Mouse (Mus musculus) hindbrain, embryonic 12.5 days (tissue): ENCODE data around the gene Nipsnap3b. TPM values are rescaled to one million over a fixed set of nuclear protein-coding genes. Genes with fewer than 3 reads are reported as not detected.

Experiments
- ATAC-seq: fragments of 200-750 bp; cut with Nextera tagmentation; 2 replicates; pipeline ENCODE4 v1.8.0; 2017; ENCODE audit warnings: moderate TSS enrichment; ENCODE audit not compliant: low FRiP score
- H3K27ac ChIP-seq: fragments of 300-500 bp; sonication (generic); 2 replicates; pipeline ENCODE4 v1.5.1; 2016; ENCODE audit warnings: mild to moderate bottlenecking
- H3K27me3 ChIP-seq: fragments of 300-500 bp; sonication (generic); 2 replicates; pipeline ENCODE4 v1.6.1; 2016; ENCODE audit warnings: mild to moderate bottlenecking
- H3K36me3 ChIP-seq: fragments of 300-500 bp; sonication (generic); 2 replicates; pipeline ENCODE4 v1.6.1; 2016; ENCODE audit warnings: mild to moderate bottlenecking
- H3K4me1 ChIP-seq: fragments of 300-500 bp; sonication (generic); 2 replicates; pipeline ENCODE4 v1.6.1; 2016
- H3K4me2 ChIP-seq: fragments of 300-500 bp; sonication (generic); replicated peaks from 2 replicates; pipeline ENCODE4 v1.6.1; 2016; ENCODE audit warnings: mild to moderate bottlenecking
- H3K4me3 ChIP-seq: fragments of 300-500 bp; sonication (generic); 2 replicates; pipeline ENCODE4 v1.5.1; 2016; ENCODE audit warnings: mild to moderate bottlenecking
- H3K9ac ChIP-seq: fragments of 300-500 bp; sonication (generic); 2 replicates; pipeline ENCODE4 v1.6.1; 2016; ENCODE audit warnings: mild to moderate bottlenecking, moderate library complexity
- H3K9me3 ChIP-seq: fragments of 300-500 bp; sonication (generic); replicated peaks from 2 replicates; pipeline ENCODE4 v1.6.1; 2016; ENCODE audit warnings: mild to moderate bottlenecking
- WGBS: fragments of 180-500 bp; shearing (Covaris S2); methylation state at CpG from one replicate; pipeline ENCODE4 v1.1.7; 2016; 5-methylcytosine and 5-hydroxymethylcytosine counted together
- polyA plus RNA-seq: library from polyadenylated mRNA; unstranded; fragments of >200 nt; fragmentation: Nextera tagmentation; extraction: Ambion mirVana; gene quantifications from 2 replicates; pipeline ENCODE4 v1.2.1, GENCODE M21; 2016

Gene Nipsnap3b
- 120 and 122 TPM in 2 replicates for polyA plus RNA-seq

DNA sequence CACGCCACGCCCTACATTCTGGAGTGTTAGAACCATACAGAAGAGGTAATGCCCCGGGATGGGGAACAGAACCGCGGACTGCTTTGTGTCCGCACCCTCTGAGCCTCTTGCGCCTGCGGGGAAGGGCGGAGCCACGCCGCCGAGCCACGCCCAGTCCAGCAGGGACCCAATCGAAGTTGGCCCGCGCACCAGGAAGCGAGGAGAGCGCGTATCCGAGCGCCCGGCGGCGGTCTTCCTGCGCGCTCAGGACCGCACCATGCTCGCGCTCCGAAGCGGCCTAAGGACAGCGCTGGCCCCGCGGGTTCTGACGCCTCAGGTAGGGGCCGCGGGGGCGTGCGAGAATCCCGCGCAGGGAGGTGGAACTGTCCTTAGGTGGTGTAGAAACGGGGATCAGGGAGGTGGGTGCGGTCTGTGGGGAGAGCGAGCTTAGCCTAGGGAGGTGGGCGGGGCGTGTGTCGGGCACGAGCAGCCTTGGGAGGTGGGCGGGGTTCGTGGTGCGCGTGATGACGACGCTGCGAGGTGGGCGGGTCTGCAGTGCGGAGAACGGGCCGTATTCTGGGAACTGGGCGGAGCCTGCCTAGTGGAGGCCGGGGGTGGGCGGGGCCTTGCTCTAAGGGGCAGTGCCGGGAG is at the start of gene Nipsnap3b:
Gene Nipsnap3b, plus strand, starts transcription at position 149 of the 630 bp plus-strand sequence.
- Histone ChIP-seq H3K27me3 (no peaks in the 10 kb centered on the region), H3K9ac (peak within 1 kb of the TSS; percentile 75), H3K9me3 (peaks cover 5% of the 10 kb centered on the region; the same call in 1 of the 2 replicates), H3K27ac (peak within 1 kb of the TSS; percentile 81), H3K36me3 (peaks cover 18% of the 10 kb centered on the region), H3K4me1 (peaks cover 5% of the 10 kb centered on the region; the same call in 1 of the 2 replicates), H3K4me2 (peak within 1 kb of the TSS; percentile 62), H3K4me3 (peak within 1 kb of the TSS; percentile 73)
- under 1% methylated on average over 63 of the region's 63 CpGs for WGBS
- ATAC-seq = peak; percentile 96

DNA sequence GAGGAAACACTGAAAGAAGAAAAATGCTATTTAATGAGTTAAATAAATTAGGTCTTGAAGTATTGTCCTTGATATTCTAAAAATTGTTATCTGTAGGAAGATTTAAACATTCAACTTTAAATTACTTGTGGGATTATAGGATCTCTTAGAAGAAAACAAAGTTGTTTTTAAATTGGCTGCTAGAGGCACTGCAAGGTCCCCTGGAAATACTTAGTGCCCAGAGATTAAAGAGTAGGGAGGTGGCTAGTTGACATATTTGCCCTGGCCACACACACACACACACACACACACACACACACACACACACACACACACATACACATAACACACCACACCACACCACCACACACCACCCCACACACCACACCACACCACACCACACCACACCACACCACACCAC is 47.4 kb upstream of the Nipsnap3b start, which contains the start of gene Olfr270:
Gene Olfr270, plus strand, starts transcription at position 301 of the 400 bp plus-strand sequence.
- Histone ChIP-seq H3K9me3 (no peaks in the 10 kb centered on the region), H3K4me2 (no peak within 1 kb of the TSS), H3K27me3 (no peaks in the 10 kb centered on the region), H3K36me3 (no peaks in the 10 kb centered on the region), H3K4me1 (no peaks in the 10 kb centered on the region), H3K27ac (no peak within 1 kb of the TSS), H3K9ac (no peak within 1 kb of the TSS), H3K4me3 (no peak within 1 kb of the TSS)
- ATAC-seq = no peak

DNA sequence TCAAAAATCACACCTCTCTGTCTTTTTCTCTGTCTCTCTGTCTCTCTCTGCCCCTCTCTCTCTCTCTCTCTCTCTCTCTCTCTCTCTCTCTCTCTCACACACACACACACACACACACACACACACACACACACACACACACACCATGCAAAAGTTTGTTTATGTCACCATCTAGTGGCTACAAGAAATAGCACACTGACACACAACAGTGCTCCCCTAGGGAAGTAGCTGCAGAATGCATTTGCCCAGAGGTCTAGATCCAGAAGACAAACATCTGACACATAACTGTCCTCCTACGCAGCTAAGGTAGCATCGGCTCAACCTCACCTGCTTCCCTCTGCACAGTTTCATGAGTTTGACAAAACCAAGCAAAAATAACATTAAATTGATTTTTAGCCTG is 26.5 kb upstream of the Nipsnap3b start:
- WGBS = 79% methylated on average over 2 of the region's 2 CpGs
- Histone ChIP-seq H3K9ac (no peak overlapping the region), H3K4me2 (no peak overlapping the region), H3K4me1 (0 out of 2 replicates have a peak, but pooled peaks cover 3% of the 10 kb centered on the region), H3K27me3 (no peaks in the 10 kb centered on the region), H3K4me3 (no peak overlapping the region), H3K9me3 (no peaks in the 10 kb centered on the region), H3K36me3 (no peaks in the 10 kb centered on the region), H3K27ac (no peak overlapping the region)
- ATAC-seq = no peak

GRCm38 (mm10) chr4:52986266-52986665 is 25.4 kb upstream of the Nipsnap3b start:
- Histone ChIP-seq H3K9ac (no peak overlapping the region), H3K4me2 (no peak overlapping the region), H3K36me3 (no peaks in the 10 kb centered on the region), H3K4me1 (0 out of 2 replicates have a peak, but pooled peaks cover 3% of the 10 kb centered on the region), H3K9me3 (no peaks in the 10 kb centered on the region), H3K4me3 (no peak overlapping the region), H3K27ac (no peak overlapping the region), H3K27me3 (no peaks in the 10 kb centered on the region)
- no peak for ATAC-seq
- WGBS = 88% methylated on average over 2 of the region's 2 CpGs

DNA sequence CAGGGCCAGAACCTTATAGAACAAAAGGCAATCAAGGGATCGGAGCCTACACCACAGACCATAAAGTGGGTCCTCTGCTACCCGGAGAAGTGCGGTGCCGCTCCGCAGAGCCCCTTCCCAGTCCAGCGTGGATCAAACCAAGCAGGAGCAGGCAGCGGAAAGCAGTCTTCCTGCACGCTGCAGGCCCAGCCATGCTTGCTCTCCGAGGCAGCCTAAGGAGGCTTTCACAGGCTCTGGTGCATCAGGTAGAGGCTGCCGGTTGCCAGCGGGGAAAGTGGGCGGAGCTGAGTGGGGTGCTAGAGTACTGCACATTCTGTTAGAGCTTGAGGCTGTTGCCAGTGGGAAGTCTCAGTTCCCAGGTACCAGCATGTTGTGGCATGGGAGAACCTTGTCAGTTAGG is 22.4 kb upstream of the Nipsnap3b start, which contains the start of gene Nipsnap3a:
Gene Nipsnap3a, plus strand, starts transcription at position 25 of the 400 bp plus-strand sequence.
- Histone ChIP-seq H3K36me3 (no peaks in the 10 kb centered on the region), H3K4me3 (0 out of 2 replicates have a peak within 1 kb of the TSS, but pooled peaks have one; percentile 12), H3K4me1 (0 out of 2 replicates have a peak, but pooled peaks cover 3% of the 10 kb centered on the region), H3K27me3 (no peaks in the 10 kb centered on the region), H3K9me3 (no peaks in the 10 kb centered on the region), H3K4me2 (peak within 1 kb of the TSS; percentile 37), H3K9ac (no peak within 1 kb of the TSS), H3K27ac (no peak within 1 kb of the TSS)
- 0 out of 2 replicates have a peak, but pooled peaks have one; percentile 4 for ATAC-seq
- 42% methylated on average over 12 of the region's 12 CpGs for WGBS

DNA sequence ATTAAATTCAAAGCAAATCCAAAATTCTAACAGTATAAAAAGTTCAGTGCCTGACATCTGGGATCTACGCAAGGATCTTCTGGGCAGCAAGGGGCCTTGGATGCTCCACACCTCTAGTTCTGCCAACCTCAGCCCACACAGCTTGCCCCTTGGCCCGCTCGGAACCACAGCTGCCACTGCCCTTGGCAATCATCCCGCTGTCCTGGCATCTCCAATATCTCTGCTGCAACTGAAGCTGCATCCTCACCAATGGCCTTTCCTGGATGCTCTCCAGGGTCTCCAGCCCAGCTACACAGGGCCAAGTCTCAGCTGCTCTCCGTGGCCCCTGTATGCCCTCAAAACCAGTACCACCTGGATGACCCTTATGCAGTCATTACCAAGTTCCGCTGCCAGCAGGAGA is 12.2 kb upstream of the Nipsnap3b start:
- H3K27me3 ChIP-seq = no peaks in the 10 kb centered on the region
- H3K9ac ChIP-seq = no peak overlapping the region
- no peaks in the 10 kb centered on the region for H3K9me3 ChIP-seq
- no peak for ATAC-seq
- 93% methylated on average over 6 of the region's 6 CpGs for WGBS
- no peak overlapping the region for H3K4me3 ChIP-seq
- no peaks in the 10 kb centered on the region for H3K36me3 ChIP-seq
- H3K27ac ChIP-seq = no peak overlapping the region
- H3K4me1 ChIP-seq = no peaks in the 10 kb centered on the region
- H3K4me2 ChIP-seq = no peak overlapping the region

DNA sequence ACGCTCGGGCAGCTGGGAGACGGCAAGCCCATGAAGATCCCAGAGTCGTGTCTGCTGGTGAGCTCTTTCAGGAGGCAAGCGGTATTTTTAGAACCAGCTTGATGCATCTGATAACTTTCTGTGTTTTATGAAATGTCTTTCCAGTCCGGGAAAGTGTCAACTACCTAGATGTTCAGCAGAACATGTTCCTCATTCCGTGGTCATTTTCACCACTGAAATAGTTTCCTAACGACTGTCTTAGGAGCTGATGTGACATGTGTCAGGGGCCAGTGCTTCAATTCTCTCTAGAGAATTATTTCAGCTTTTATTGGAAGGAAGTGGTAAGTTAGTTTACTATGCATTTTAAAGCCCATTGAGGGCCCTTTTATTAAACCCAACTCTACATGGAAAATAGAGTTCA is 11.5 kb upstream of the Nipsnap3b start:
- Histone ChIP-seq H3K4me1 (no peaks in the 10 kb centered on the region), H3K4me2 (no peak overlapping the region), H3K9ac (no peak overlapping the region), H3K4me3 (no peak overlapping the region), H3K36me3 (no peaks in the 10 kb centered on the region), H3K9me3 (no peaks in the 10 kb centered on the region), H3K27ac (no peak overlapping the region), H3K27me3 (no peaks in the 10 kb centered on the region)
- WGBS = 86% methylated on average over 8 of the region's 8 CpGs
- ATAC-seq = no peak

- H3K4me1 ChIP-seq = peaks cover 5% of the 10 kb centered on the region; the same call in 1 of the 2 replicates
- no peak overlapping the region for H3K27ac ChIP-seq
- H3K4me2 ChIP-seq = no peak overlapping the region
- H3K9me3 ChIP-seq = no peaks in the 10 kb centered on the region
- WGBS = 71% methylated on average over 4 of the region's 4 CpGs
- no peaks in the 10 kb centered on the region for H3K27me3 ChIP-seq
- no peak overlapping the region for H3K4me3 ChIP-seq
- no peaks in the 10 kb centered on the region for H3K36me3 ChIP-seq
- no peak overlapping the region for H3K9ac ChIP-seq
- ATAC-seq = no peak
Measured at GRCm38 (mm10) chr4:53009183-53009582, 2.5 kb upstream of the Nipsnap3b start.

DNA sequence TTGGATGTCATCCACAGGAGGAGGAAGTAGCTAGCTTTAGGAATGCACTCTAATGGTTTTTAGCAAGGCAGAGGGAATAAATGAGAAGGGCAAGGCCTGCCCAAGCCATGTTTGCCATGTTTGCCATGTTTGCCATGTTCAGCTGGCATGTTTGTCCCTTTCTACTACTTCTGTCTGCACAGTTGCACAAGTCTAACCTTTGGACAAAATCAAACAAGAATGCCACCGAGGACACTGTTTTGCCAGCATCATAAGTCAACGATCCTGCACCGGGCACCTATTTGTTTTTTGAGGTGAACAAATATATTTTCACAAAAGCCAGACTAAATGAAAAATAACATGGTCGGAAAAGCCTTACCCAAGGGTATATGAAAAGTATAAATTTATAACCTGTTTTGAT is 1.8 kb upstream of the Nipsnap3b start:
- H3K4me3 ChIP-seq = no peak overlapping the region
- ATAC-seq = no peak
- no peaks in the 10 kb centered on the region for H3K27me3 ChIP-seq
- no peak overlapping the region for H3K9ac ChIP-seq
- H3K4me2 ChIP-seq = no peak overlapping the region
- H3K4me1 ChIP-seq = peaks cover 5% of the 10 kb centered on the region; the same call in 1 of the 2 replicates
- peaks cover 1% of the 10 kb centered on the region for H3K36me3 ChIP-seq
- 92% methylated on average over 4 of the region's 4 CpGs for WGBS
- no peak overlapping the region for H3K27ac ChIP-seq
- no peaks in the 10 kb centered on the region for H3K9me3 ChIP-seq

GRCm38 (mm10) chr4:53014421-53014820 is 2.7 kb downstream of the Nipsnap3b start:
- WGBS = 89% methylated on average over 7 of the region's 7 CpGs
- peaks cover 5% of the 10 kb centered on the region; the same call in 1 of the 2 replicates for H3K4me1 ChIP-seq
- ATAC-seq = no peak
- peaks cover 32% of the 10 kb centered on the region for H3K36me3 ChIP-seq
- no peak overlapping the region for H3K4me3 ChIP-seq
- no peak overlapping the region for H3K9ac ChIP-seq
- no peak overlapping the region for H3K4me2 ChIP-seq
- H3K27me3 ChIP-seq = no peaks in the 10 kb centered on the region
- H3K9me3 ChIP-seq = peaks cover 8% of the 10 kb centered on the region; the same call in 1 of the 2 replicates
- H3K27ac ChIP-seq = no peak overlapping the region

DNA sequence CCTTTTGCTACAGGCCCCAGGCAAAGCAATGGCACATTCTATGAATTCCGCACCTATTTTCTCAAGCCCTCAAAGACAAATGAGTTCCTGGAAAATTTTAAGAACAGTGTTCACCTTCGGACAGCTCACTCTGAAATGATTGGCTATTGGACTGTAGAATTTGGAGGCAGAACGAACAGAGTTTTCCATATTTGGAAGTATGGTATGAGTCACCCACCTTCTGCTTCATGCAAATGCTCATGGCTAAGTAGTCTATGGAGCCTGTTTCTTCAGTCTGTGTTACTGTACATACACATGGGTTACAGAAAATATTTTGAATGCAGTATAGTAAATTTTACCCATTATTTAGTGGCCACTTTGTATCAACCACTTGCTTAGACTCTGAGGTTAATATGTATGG is 3.3 kb downstream of the Nipsnap3b start:
- peaks cover 5% of the 10 kb centered on the region; the same call in 1 of the 2 replicates for H3K4me1 ChIP-seq
- H3K36me3 ChIP-seq = peaks cover 32% of the 10 kb centered on the region
- H3K9ac ChIP-seq = no peak overlapping the region
- 96% methylated on average over 3 of the region's 3 CpGs for whole genome bisulfite sequencing
- H3K9me3 ChIP-seq = peaks cover 8% of the 10 kb centered on the region; the same call in 1 of the 2 replicates
- H3K27me3 ChIP-seq = no peaks in the 10 kb centered on the region
- no peak overlapping the region for H3K4me2 ChIP-seq
- no peak overlapping the region for H3K4me3 ChIP-seq
- ATAC-seq = no peak
- H3K27ac ChIP-seq = no peak overlapping the region

GRCm38 (mm10) chr4:53018392-53018791 is 6.7 kb downstream of the Nipsnap3b start:
- peaks cover 52% of the 10 kb centered on the region for H3K36me3 ChIP-seq
- 96% methylated on average over 1 of the region's 1 CpGs for WGBS
- no peak for ATAC-seq

More at GRCm38 (mm10) chr4:53018392-53018791, 6.7 kb downstream of the Nipsnap3b start:
- Histone ChIP-seq H3K4me2 (no peak overlapping the region), H3K4me3 (no peak overlapping the region), H3K9ac (no peak overlapping the region), H3K27me3 (no peaks in the 10 kb centered on the region), H3K9me3 (peaks cover 8% of the 10 kb centered on the region; the same call in 1 of the 2 replicates), H3K27ac (no peak overlapping the region), H3K4me1 (no peaks in the 10 kb centered on the region)
